Mouse (Mus musculus) ES-E14 (cell line): ENCODE results near the gene Gatad2b. TPM values are rescaled to one million over a fixed set of nuclear protein-coding genes. Genes with fewer than 3 reads are reported as not detected.
"Not testable (repeated sequence)": the region's sequence is repeated elsewhere in the genome, so short reads cannot be mapped to it uniquely, and the experiment has no call there.

Experiments
- DNase-seq: peaks from one replicate; pipeline ENCODE4 v3.0.0-alpha.2; 2013; ENCODE audit warnings: low read depth, low spot score
- H3K27ac ChIP-seq: 2 replicates; pipeline ENCODE4 v1.5.1; 2012; ENCODE audit warnings: low read depth, mild to moderate bottlenecking, low read length, moderate library complexity, mixed read lengths; ENCODE audit not compliant: poor library complexity, insufficient read depth, severe bottlenecking
- H3K36me3 ChIP-seq: 2 replicates; pipeline ENCODE4 v1.6.1; 2012; ENCODE audit warnings: mild to moderate bottlenecking, low read length, moderate library complexity, mixed read lengths; ENCODE audit not compliant: control insufficient read depth, poor library complexity, insufficient read depth, severe bottlenecking
- H3K4me1 ChIP-seq, 2 experiments: fragments of 150-350 bp in 1 of 2; sonication (generic) in 1 of 2; 2 replicates each; pipeline ENCODE4 v1.6.1; 2012; ENCODE audit warnings: low read length in 2 of 2, mild to moderate bottlenecking in 1 of 2, mixed read lengths in 1 of 2; ENCODE audit not compliant: control insufficient read depth in 2 of 2, insufficient read depth in 2 of 2, poor library complexity in 1 of 2
- H3K4me3 ChIP-seq, 2 experiments: fragments of 150-350 bp in 1 of 2; sonication (generic) in 1 of 2; 2 replicates each; pipeline ENCODE4 v1.5.1; 2012; ENCODE audit warnings: low read length in 2 of 2, low read depth in 1 of 2, mild to moderate bottlenecking in 1 of 2, mixed read lengths in 1 of 2; ENCODE audit not compliant: insufficient read depth in 1 of 2, poor library complexity in 1 of 2, severe bottlenecking in 1 of 2
- H3K9ac ChIP-seq: 2 replicates; pipeline ENCODE4 v1.6.1; 2012; ENCODE audit warnings: low read depth, mild to moderate bottlenecking, low read length, mixed read lengths; ENCODE audit not compliant: poor library complexity, insufficient read depth, severe bottlenecking
- H3K9me3 ChIP-seq: fragments of 150-350 bp; sonication (generic); 2 replicates; pipeline ENCODE4 v1.6.1; 2012; ENCODE audit warnings: low read depth, mild to moderate bottlenecking, low read length; ENCODE audit not compliant: control insufficient read depth, insufficient read depth
- CHD2 ChIP-seq: IDR thresholded peaks from 2 replicates; pipeline ENCODE4 v1.6.1; 2014; ENCODE audit warnings: mild to moderate bottlenecking, low read depth, low read length, inconsistent platforms
- HCFC1 ChIP-seq: IDR thresholded peaks from 2 replicates; pipeline ENCODE4 v1.6.1; 2012; ENCODE audit warnings: low read length, inconsistent platforms, borderline replicate concordance; ENCODE audit not compliant: insufficient read depth
- MAFK ChIP-seq: IDR thresholded peaks from 2 replicates; pipeline ENCODE4 v1.6.1; 2014; ENCODE audit warnings: mild to moderate bottlenecking, low read depth, low read length, inconsistent platforms; ENCODE audit not compliant: insufficient read depth
- ZC3H11A ChIP-seq: IDR thresholded peaks from 2 replicates; pipeline ENCODE4 v1.6.1; 2012; ENCODE audit warnings: low read depth, mild to moderate bottlenecking, inconsistent platforms, low read length, borderline replicate concordance
- ZNF384 ChIP-seq: IDR thresholded peaks from 2 replicates; pipeline ENCODE4 v1.6.1; 2012; ENCODE audit warnings: low read depth, low read length, inconsistent platforms
- in situ Hi-C, 2 experiments: fragments of 600-800 bp; cut with MboI; formaldehyde crosslinking; loops; one replicate each; pipeline ENCODE4 v1.15.1; 2025; ENCODE audit warnings: low sequenced_read_pairs in 2 of 2, inconsistent platforms in 1 of 2; ENCODE audit not compliant: unreplicated experiment in 2 of 2
- total RNA-seq: library from RNA; depleted of rRNA; stranded (reverse); fragments of 300-350 nt; gene quantifications from 2 replicates; pipeline ENCODE4 v1.2.3, GENCODE M21; 2012

Gatad2b gene
- total RNA-seq, 1 experiment, result 20.9 TPM

DNA sequence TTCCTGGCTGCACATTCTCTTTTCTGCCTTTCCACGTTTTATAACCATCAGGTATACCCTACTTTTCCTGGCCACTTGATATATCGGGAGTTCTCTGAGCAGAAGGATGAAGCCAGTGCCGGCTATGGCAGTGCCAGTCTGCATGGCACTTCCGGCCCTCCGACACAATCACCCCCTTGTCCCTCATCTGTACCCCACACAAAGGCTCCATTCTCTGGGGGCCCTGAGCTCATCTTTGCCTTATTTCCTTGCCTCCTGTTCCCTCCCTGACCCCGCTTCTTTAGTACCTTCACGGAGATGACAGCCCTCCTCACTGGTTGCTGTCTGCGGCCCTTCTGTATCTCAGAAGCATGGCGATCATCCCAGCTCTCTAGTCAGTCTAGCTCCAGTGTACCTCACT lies 12.3 kb upstream of the Gatad2b start:
- H3K36me3 ChIP-seq, result peaks cover 5% of the 10 kb centered on the region; the same call in 1 of the 2 replicates
- no peaks in the 10 kb centered on the region; a peak in 1 of 4 replicates for H3K4me1 ChIP-seq
- no peak overlapping the region for H3K9ac ChIP-seq
- DNase-seq, result no peak
- TF ChIP-seq CHD2 (no peak), ZNF384 (no peak), ZC3H11A (no peak), HCFC1 (no peak)
- in situ Hi-C loops, result no loop called here
- no peak overlapping the region for H3K27ac ChIP-seq
- no peak overlapping the region for H3K4me3 ChIP-seq
- no peaks in the 10 kb centered on the region for H3K9me3 ChIP-seq

GRCm38 (mm10) chr3:90284150-90284549 lies 8.8 kb upstream of the Gatad2b start:
- H3K4me3 ChIP-seq, result no peak overlapping the region
- TF ChIP-seq CHD2, result no peak
- no peak for TF ChIP-seq ZNF384
- TF ChIP-seq ZC3H11A, result no peak
- no peak for TF ChIP-seq HCFC1
- TF ChIP-seq MAFK, result no peak
- H3K4me1 ChIP-seq, result no peaks in the 10 kb centered on the region
- no peak overlapping the region for H3K27ac ChIP-seq
- no peak overlapping the region for H3K9ac ChIP-seq
- no peak for DNase-seq
- H3K36me3 ChIP-seq, result peaks cover 5% of the 10 kb centered on the region; the same call in 1 of the 2 replicates
- in situ Hi-C loops, result no loop called here
- no peaks in the 10 kb centered on the region for H3K9me3 ChIP-seq

- DNase-seq, H3K27ac ChIP-seq, H3K9ac ChIP-seq, H3K4me1 ChIP-seq, in situ Hi-C loops, H3K36me3 ChIP-seq, H3K4me3 ChIP-seq, H3K9me3 ChIP-seq: not testable (repeated sequence)
- TF ChIP-seq ZNF384, result peak; percentile 82
Observed at GRCm38 (mm10) chr3:90289403-90289802, 3.6 kb upstream of the Gatad2b start.

DNA sequence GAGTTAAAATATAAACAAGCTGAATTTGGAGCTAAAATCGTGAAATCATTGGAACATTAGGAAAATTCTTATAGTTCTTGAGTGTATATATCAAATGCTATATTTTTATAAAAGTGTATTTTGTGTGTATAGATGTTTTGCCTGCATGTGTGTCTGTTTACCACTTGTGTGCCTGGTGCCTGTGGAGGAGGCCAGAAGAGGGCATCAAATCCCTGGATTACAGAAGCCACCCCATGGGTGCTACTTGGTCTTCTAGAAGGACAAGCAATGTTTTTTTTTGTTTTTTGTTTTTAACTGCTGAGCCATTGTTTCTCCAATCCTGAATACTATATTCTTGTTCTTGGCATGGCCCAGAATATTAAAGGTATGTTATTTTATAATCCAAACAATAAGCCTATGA lies 2.4 kb upstream of the Gatad2b start:
- in situ Hi-C loops, result no loop called here
- no peaks in the 10 kb centered on the region for H3K36me3 ChIP-seq
- H3K4me1 ChIP-seq, result no peaks in the 10 kb centered on the region; a peak in 1 of 4 replicates
- no peak overlapping the region for H3K4me3 ChIP-seq
- no peak overlapping the region for H3K9ac ChIP-seq
- H3K9me3 ChIP-seq, result no peaks in the 10 kb centered on the region
- no peak for DNase-seq
- TF ChIP-seq MAFK (no peak), ZNF384 (no peak), CHD2 (no peak), ZC3H11A (no peak), HCFC1 (no peak)
- no peak overlapping the region for H3K27ac ChIP-seq

GRCm38 (mm10) chr3:90291982-90292344 lies 1.0 kb upstream of the Gatad2b start:
- Histone ChIP-seq H3K9me3 (no peaks in the 10 kb centered on the region), H3K27ac (peak overlapping the region; percentile 73; the same call in 1 of the 2 replicates)

More at GRCm38 (mm10) chr3:90291982-90292344, 1.0 kb upstream of the Gatad2b start:
- H3K4me3 ChIP-seq, result peak overlapping the region; percentile 75 to 88; a peak in 3 of 4 replicates
- no peak for DNase-seq
- no peak for TF ChIP-seq HCFC1
- TF ChIP-seq ZNF384, result no peak
- no peak for TF ChIP-seq MAFK
- no peak for TF ChIP-seq CHD2
- no peak for TF ChIP-seq ZC3H11A
- H3K4me1 ChIP-seq, result no peaks in the 10 kb centered on the region; a peak in 1 of 4 replicates
- in situ Hi-C loops, result no loop called here
- H3K36me3 ChIP-seq, result no peaks in the 10 kb centered on the region
- H3K9ac ChIP-seq, result peak overlapping the region; percentile 94; the same call in 1 of the 2 replicates
